32 mouse cellular contexts compared by ENCODE assay signal in the genomic region with DNA sequence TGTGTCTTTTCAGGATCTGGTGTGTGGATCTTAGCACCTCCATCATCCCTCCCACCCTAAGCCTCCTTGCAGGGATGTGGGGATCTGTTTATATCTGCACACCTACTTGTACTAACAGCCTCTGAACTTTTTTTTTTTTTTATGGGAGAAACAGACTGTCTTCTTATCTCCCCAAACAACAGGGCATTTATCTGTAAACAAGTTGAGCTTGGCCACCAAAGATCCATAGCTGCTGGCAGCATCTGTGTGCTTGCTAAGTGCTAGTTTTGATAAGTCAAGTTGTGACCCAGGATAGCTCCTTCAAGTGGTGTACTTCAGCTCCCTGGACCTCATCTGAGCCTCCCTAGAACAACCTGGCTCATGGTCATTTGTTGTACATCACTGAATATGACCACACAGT. TPM values are rescaled to one million over a fixed set of nuclear protein-coding genes. Genes with fewer than 3 reads are reported as not detected.
DNase-seq lines count a peak whose midpoint lies in the region; ATAC-seq and TF ChIP-seq lines count a peak whose summit lies in the region.
"Had no signal": no experiment of that assay in that cellular context is flagged by ENCODE, and none has a peak within 500 bp of the region (broad histone marks: within the 10 kb centered on the region; RNA-seq: fewer than 3 reads in every experiment).

No protein-coding gene starts in this region.

- no peaks in the 10 kb centered on the region for H3K27me3 ChIP-seq in G1E (ENCODE audit: insufficient read depth, low read length)
- H3K27me3 ChIP-seq in liver, embryonic 14.5 days (ENCODE audit: control insufficient read depth, insufficient read depth, low read length): no peaks in the 10 kb centered on the region
- no peaks in the 10 kb centered on the region for H3K27me3 ChIP-seq in midbrain, postnatal 0 days (ENCODE audit: insufficient read depth, low read length)
- H3K27me3 ChIP-seq in forebrain, embryonic 15.5 days: no peaks in the 10 kb centered on the region
- H3K27me3 ChIP-seq in forebrain, embryonic 16.5 days (replicated peaks; ENCODE audit: control insufficient read depth, insufficient read depth, low read length): no peaks in the 10 kb centered on the region
- H3K27me3 ChIP-seq: forebrain, embryonic 13.5 days; heart, embryonic 13.5 days; hindbrain, embryonic 15.5 days; kidney, embryonic 15.5 days; limb, embryonic 13.5 days; midbrain, embryonic 13.5 days had no signal

- ATAC-seq in G1E (ENCODE audit: extremely low read depth, insufficient number of reproducible peaks, low FRiP score, poor library complexity, severe bottlenecking): peak; percentile 82
- peak; percentile 41 for ATAC-seq in erythroid progenitor cell, adult 5-6 weeks (replicated peaks; ENCODE audit: low FRiP score, poor library complexity, severe bottlenecking)
- ATAC-seq in liver, embryonic 14.5 days (ENCODE audit: insufficient read depth): peak; percentile 89
- ATAC-seq in megakaryocyte progenitor cell, adult 5-6 weeks (replicated peaks; ENCODE audit: poor library complexity): peak; percentile 92
- ATAC-seq in midbrain, postnatal 0 days (ENCODE audit: low FRiP score): no peak
- no peak for ATAC-seq in forebrain, embryonic 15.5 days (replicated peaks)
- no peak for ATAC-seq in forebrain, embryonic 16.5 days
- ATAC-seq: forebrain, embryonic 13.5 days; inflammation-experienced regulatory T-cells, adult 6 months; midbrain, embryonic 13.5 days had no signal

- H3K4me3 ChIP-seq in G1E (ENCODE audit: low read depth, low read length): peak overlapping the region; percentile 63; the same call in 1 of the 2 replicates
- H3K4me3 ChIP-seq in liver, embryonic 14.5 days (ENCODE audit: insufficient read depth in 1 of 2, low read depth in 2 of 2, low read length in 2 of 2): no peak overlapping the region
- no peak overlapping the region for H3K4me3 ChIP-seq in midbrain, postnatal 0 days (ENCODE audit: low read depth, low read length)
- no peak overlapping the region for H3K4me3 ChIP-seq in forebrain, embryonic 15.5 days
- no peak overlapping the region for H3K4me3 ChIP-seq in forebrain, embryonic 16.5 days (replicated peaks; ENCODE audit: low read length)
- H3K4me3 ChIP-seq: forebrain, embryonic 13.5 days; gastrocnemius, adult 2 months; heart, embryonic 13.5 days; hindbrain, embryonic 10.5 days; hindbrain, embryonic 15.5 days; kidney, embryonic 15.5 days; layer of hippocampus, adult 2 months; limb, embryonic 13.5 days; megakaryocyte, embryonic 14.5 days; midbrain, embryonic 13.5 days had no signal

- peak; percentile 45 for DNase-seq in G1E (ENCODE audit: low spot score)
- DNase-seq in liver, embryonic 14.5 days (ENCODE audit: low read depth in 3 of 3, low spot score in 3 of 3): peak in 2 of 3 experiments; percentile 45 to 55
- DNase-seq in midbrain, postnatal 0 days (ENCODE audit: low spot score): no peak
- DNase-seq: adrenal gland, postnatal 14 days; cerebellum, adult 11-12 months; cerebellum, adult 9-11 months; gastrocnemius, adult 2 months; gastrocnemius, postnatal 36 days; heart, postnatal 10 days; kidney, adult 11 months; kidney, postnatal 25 days; lung, adult 2 months; lung, postnatal 14 days; right cerebral cortex, adult 18-20 months; spleen, adult 18-20 months; thymus, adult 18-20 months; thymus, postnatal 25 days had no signal

- TF ChIP-seq CTCF in G1E (IDR thresholded peaks at IDR 0.05; ENCODE audit: low read depth, low read length): no peak
- TF ChIP-seq CTCF in liver, embryonic 14.5 days (IDR thresholded peaks at IDR 0.05; ENCODE audit: low read depth): no peak
- no peak for TF ChIP-seq CTCF in midbrain, postnatal 0 days (IDR thresholded peaks at IDR 0.05)

- H3K9me3 ChIP-seq in G1E (replicated peaks): no peaks in the 10 kb centered on the region
- no peaks in the 10 kb centered on the region for H3K9me3 ChIP-seq in liver, embryonic 14.5 days (ENCODE audit: control insufficient read depth, low read length)
- H3K9me3 ChIP-seq in midbrain, postnatal 0 days (ENCODE audit: low read length): no peaks in the 10 kb centered on the region
- H3K9me3 ChIP-seq in forebrain, embryonic 15.5 days: no peaks in the 10 kb centered on the region
- no peaks in the 10 kb centered on the region for H3K9me3 ChIP-seq in forebrain, embryonic 16.5 days (ENCODE audit: control insufficient read depth, low read length)
- H3K9me3 ChIP-seq: forebrain, embryonic 13.5 days; heart, embryonic 13.5 days; hindbrain, embryonic 10.5 days; hindbrain, embryonic 15.5 days; kidney, embryonic 15.5 days; limb, embryonic 13.5 days; megakaryocyte, embryonic 14.5 days; midbrain, embryonic 13.5 days had no signal

- H3K36me3 ChIP-seq in G1E (replicated peaks): peaks cover 74% of the 10 kb centered on the region
- peaks cover 8% of the 10 kb centered on the region for H3K36me3 ChIP-seq in liver, embryonic 14.5 days (replicated peaks; ENCODE audit: control insufficient read depth, insufficient read depth, low read depth)
- H3K36me3 ChIP-seq in midbrain, postnatal 0 days (ENCODE audit: insufficient read depth, low read length): no peaks in the 10 kb centered on the region
- no peaks in the 10 kb centered on the region for H3K36me3 ChIP-seq in forebrain, embryonic 15.5 days
- no peaks in the 10 kb centered on the region for H3K36me3 ChIP-seq in forebrain, embryonic 16.5 days (ENCODE audit: control insufficient read depth, insufficient read depth)

- peak; percentile 92 for TF ChIP-seq EP300 in liver, embryonic 14.5 days (IDR thresholded peaks at IDR 0.05; ENCODE audit: low read depth)

- H3K9ac ChIP-seq in liver, embryonic 14.5 days (replicated peaks): no peak overlapping the region
- no peak overlapping the region for H3K9ac ChIP-seq in midbrain, postnatal 0 days (replicated peaks; ENCODE audit: low read length, poor library complexity, severe bottlenecking)
- H3K9ac ChIP-seq in forebrain, embryonic 15.5 days (replicated peaks): no peak overlapping the region
- H3K9ac ChIP-seq in forebrain, embryonic 16.5 days (replicated peaks; ENCODE audit: low read depth, low read length): no peak overlapping the region
- H3K9ac ChIP-seq: forebrain, embryonic 13.5 days; heart, embryonic 13.5 days; hindbrain, embryonic 15.5 days; kidney, embryonic 15.5 days; limb, embryonic 13.5 days; midbrain, embryonic 13.5 days had no signal

- no peak overlapping the region for H3K27ac ChIP-seq in liver, embryonic 14.5 days
- no peak overlapping the region for H3K27ac ChIP-seq in midbrain, postnatal 0 days (ENCODE audit: low read depth, low read length)
- no peak overlapping the region for H3K27ac ChIP-seq in forebrain, embryonic 15.5 days (replicated peaks)
- H3K27ac ChIP-seq in forebrain, embryonic 16.5 days (ENCODE audit: low read length): no peak overlapping the region
- H3K27ac ChIP-seq: forebrain, embryonic 13.5 days; gastrocnemius, adult 2 months; heart, embryonic 13.5 days; hindbrain, embryonic 10.5 days; hindbrain, embryonic 15.5 days; kidney, embryonic 15.5 days; layer of hippocampus, adult 2 months; limb, embryonic 13.5 days; midbrain, embryonic 13.5 days; stomach, postnatal 0 days had no signal

- H3K4me2 ChIP-seq in liver, embryonic 14.5 days (ENCODE audit: low read depth): peak overlapping the region; percentile 7; the same call in 1 of the 2 replicates
- no peak overlapping the region for H3K4me2 ChIP-seq in midbrain, postnatal 0 days (ENCODE audit: low read depth, low read length, poor library complexity, severe bottlenecking)
- H3K4me2 ChIP-seq in forebrain, embryonic 15.5 days (replicated peaks): no peak overlapping the region
- no peak overlapping the region for H3K4me2 ChIP-seq in forebrain, embryonic 16.5 days (ENCODE audit: low read length)
- H3K4me2 ChIP-seq: forebrain, embryonic 13.5 days; heart, embryonic 13.5 days; hindbrain, embryonic 15.5 days; kidney, embryonic 15.5 days; limb, embryonic 13.5 days; midbrain, embryonic 13.5 days had no signal

- peaks cover 57% of the 10 kb centered on the region for H3K4me1 ChIP-seq in G1E (ENCODE audit: insufficient read depth, low read depth, low read length)
- peaks cover 8 to 28% of the 10 kb centered on the region in 2 experiments for H3K4me1 ChIP-seq in liver, embryonic 14.5 days (replicated peaks; ENCODE audit: control insufficient read depth in 2 of 2, insufficient read depth in 2 of 2, low read length in 1 of 2)
- no peaks in the 10 kb centered on the region for H3K4me1 ChIP-seq in midbrain, postnatal 0 days (ENCODE audit: insufficient read depth, low read length)
- H3K4me1 ChIP-seq in forebrain, embryonic 15.5 days: peaks cover 16% of the 10 kb centered on the region
- H3K4me1 ChIP-seq in forebrain, embryonic 16.5 days (replicated peaks; ENCODE audit: control insufficient read depth, insufficient read depth, low read length): peaks cover 14% of the 10 kb centered on the region

RNA-seq across cellular contexts. Expression of a gene that starts 18.2 kb away (rescaled TPM):
- total RNA-seq in G1E (2014; fragmentation: Nextera tagmentation) (36.3 and 39.7 TPM in 2 replicates), G1E (2017) (18.4 and 18.8 TPM in 2 replicates)
- 34.5 and 39.6 TPM in 2 replicates for polyA plus RNA-seq in G1E (2012)
- total RNA-seq in erythroid progenitor cell, adult 5-6 weeks (2015; ENCODE audit: low replicate concordance): 6.7 and 13.7 TPM in 2 replicates
- total RNA-seq in erythroid progenitor cell, adult 5-6 weeks (2017; ENCODE audit: low replicate concordance): 17.2 and 20.7 TPM in 2 replicates
- 4.5 and 5.0 TPM in 2 replicates for polyA plus RNA-seq in liver, embryonic 14.5 days (2012; rRNA removed)
- polyA plus RNA-seq in liver, embryonic 14.5 days (2014; fragmentation: Nextera tagmentation; extraction: Ambion mirVana): 3.3 and 4.0 TPM in 2 replicates
- 10.1 and 11.9 TPM in 2 replicates for total RNA-seq in megakaryocyte progenitor cell, adult 5-6 weeks (2015)
- total RNA-seq in megakaryocyte progenitor cell, adult 5-6 weeks (2017): 8.8 and 16.0 TPM in 2 replicates
- total RNA-seq in midbrain, postnatal 0 days (2014; rRNA removed): 6.5 and 13.1 TPM in 2 replicates
- 3.7 and 5.1 TPM in 2 replicates for polyA plus RNA-seq in midbrain, postnatal 0 days (2015; fragmentation: Nextera tagmentation; extraction: Ambion mirVana)
- polyA plus RNA-seq in forebrain, embryonic 15.5 days (2015; fragmentation: Nextera tagmentation; extraction: Ambion mirVana): 11.8 and 12.0 TPM in 2 replicates
- polyA plus RNA-seq in forebrain, embryonic 16.5 days (2015; fragmentation: Nextera tagmentation; extraction: Ambion mirVana): 8.8 and 10.1 TPM in 2 replicates

Comparison
In these comparisons a context has a peak if more than half of its experiments do, and no peak if none do; other contexts are left out.
1. ATAC-seq: peak in G1E (single experiment), erythroid progenitor cell, adult 5-6 weeks (single experiment), liver, embryonic 14.5 days (single experiment) and megakaryocyte progenitor cell, adult 5-6 weeks (single experiment); none in midbrain, postnatal 0 days (single experiment), forebrain, embryonic 15.5 days (single experiment) and forebrain, embryonic 16.5 days (single experiment).